Mouse (Mus musculus) adrenal gland, postnatal 4 days (tissue): ENCODE measurements around the gene Extl1. TPM values are rescaled to one million over a fixed set of nuclear protein-coding genes. Genes with fewer than 3 reads are reported as not detected.
"Not testable (repeated sequence)": the region's sequence is repeated elsewhere in the genome, so short reads cannot be mapped to it uniquely, and the experiment has no call there.

Source experiments
- DNase-seq, 2 experiments: peaks; one replicate each; pipeline ENCODE4 v3.0.0; 2021 to 2022; ENCODE audit warnings: low spot score in 2 of 2, mixed read lengths in 2 of 2
- total RNA-seq, 2 experiments: library from RNA; stranded (reverse); gene quantifications; 2 replicates each; pipeline ENCODE4 v1.2.3; 2021

Extl1 gene
- total RNA-seq, 2 experiments from 2014 or later, result 1.4 to 1.5 TPM

DNA sequence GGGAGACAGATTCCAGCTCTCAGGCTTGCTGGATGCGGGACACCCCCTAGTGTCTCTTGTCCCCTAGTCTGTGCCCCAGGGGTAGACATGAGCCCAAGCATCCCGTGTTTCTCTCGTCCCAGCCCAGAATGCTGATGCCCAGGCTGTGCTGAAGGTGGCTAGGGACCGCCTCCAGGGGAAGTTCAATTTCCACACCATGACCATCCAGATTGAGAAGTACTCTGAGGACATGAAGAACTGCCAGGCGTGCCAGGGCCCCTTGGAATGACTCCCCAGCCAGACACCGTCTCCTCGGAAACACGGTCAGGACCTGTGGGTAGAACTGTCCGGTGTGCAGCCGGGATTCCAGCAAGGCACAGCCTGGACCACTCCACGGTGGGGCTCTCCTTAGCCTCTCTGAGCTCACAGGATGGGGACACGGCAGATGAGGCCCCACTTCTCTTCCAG, 31.4 kb downstream of the Extl1 start:
- DNase-seq, result no peak

DNA sequence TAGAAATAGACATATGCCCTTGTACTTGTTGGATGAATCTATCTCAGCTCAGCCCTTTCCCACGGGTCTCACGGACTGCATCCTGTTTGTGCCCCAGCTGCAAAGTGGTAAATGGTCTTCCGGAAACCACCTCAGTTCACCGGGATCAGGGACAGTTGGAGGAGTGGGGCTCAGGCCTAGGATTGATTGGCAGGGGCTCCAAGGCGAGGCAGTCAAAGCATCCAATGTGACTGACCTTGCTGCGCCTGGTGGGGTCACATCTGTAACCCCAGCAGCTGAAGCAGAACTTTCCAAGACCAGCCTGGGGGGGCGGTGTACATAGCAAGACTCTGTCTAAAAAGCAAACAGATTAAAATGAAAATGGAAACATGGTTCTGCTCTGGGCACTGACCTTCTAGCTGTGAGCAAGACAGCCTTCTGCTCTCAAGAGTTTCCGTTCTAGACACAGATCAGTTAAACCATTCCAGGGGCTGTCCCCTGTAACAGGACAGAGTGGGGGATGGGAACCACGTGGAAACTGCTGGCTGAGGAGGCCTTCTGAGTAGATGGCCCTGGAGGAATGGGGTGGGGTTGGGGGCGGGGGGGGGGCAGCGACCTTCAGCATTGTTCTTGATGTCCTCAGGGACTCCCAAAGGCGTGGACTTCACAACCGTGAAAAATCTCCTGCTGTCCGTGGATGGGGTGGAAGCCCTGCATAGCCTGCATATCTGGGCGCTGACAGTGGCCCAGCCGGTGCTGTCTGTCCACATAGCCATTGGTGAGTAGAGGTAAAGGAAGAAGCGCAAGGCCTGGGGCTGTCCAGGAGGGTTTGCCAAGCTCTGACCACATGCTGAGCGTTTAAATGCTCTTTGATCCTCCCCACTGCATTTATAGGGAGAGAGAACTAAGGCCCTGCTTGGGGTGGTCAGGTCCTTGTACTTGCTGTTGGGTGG, 32.1 kb downstream of the Extl1 start:
- DNase-seq, result no peak

DNA sequence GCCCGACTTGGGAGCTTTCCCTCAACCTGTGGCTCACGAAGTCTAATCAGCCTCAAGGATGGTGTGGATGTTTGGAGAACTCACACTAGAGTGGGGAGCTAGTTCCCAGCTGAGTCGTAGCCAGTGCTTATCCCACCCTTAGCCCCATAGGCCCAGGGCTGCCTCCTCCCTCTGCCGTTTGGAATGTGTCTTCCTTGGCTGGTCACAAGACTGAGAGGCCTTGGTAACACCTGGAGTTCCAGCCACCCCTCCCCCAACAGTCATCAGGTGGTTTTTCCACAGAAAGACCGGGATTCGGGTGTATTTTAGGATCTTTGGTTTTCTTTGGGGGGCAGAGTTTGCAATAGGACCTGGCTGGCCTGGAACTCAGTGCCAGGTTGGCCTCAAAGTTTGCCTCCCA, 33.0 kb downstream of the Extl1 start:
- DNase-seq, result no peak

DNA sequence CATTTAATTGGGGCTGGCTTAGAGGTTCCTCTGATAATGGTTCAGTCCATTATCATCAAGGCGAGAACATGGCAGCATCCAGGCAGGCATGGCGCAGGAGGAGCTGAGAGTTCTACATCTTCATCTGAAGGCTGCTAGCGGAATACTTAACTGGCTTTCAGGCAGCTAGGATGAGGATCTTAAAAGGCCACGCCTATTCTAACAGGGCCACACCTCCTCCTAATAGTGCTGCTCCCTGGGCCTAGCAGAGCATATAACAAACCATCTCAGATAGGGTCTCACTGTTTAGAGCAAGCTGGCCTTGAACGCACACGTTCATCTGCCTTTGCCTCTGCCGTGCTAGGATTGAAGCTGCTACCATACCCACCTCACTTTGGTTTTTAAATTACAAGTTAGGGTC, 33.8 kb downstream of the Extl1 start:
- DNase-seq, result no peak

DNA sequence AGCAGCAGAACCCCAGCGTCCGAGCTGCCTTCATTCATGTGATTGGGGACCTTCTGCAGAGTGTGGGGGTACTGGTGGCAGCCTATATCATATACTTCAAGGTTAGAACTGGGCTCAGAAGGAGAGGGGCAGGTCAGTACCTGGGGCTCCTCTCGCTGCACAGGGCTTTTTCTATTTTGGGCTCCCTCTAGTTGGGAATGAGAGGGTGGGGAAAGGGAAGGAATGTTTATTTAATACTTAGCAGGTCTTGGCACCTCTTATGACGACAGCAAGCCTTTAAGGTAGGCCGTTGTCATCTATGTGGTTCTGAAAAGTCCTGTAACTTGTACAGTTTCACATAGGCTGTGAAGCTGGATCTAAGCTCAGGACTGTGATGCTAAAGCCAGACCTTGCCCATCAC, 35.1 kb downstream of the Extl1 start:
- no peak for DNase-seq

DNA sequence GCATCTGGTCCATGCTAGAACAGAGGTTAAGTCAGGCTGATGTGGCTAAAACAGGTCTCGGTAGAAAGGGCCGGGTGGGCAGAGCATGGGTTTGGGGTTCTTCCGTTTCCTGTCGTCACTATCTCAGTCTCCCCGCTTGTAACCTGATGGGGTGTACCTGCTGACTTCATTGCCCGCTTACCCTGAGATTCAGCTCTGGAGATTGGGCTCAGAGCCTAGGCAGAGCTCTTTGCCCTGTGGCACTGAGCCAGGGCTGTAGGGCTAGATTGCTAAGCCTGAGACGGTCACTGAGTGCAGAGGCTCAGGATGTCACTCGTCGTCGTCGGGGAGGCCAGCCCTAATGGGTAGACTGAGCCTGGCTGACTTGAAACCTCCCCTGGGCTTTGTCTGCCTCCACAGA, 35.6 kb downstream of the Extl1 start:
- DNase-seq, result no peak

DNA sequence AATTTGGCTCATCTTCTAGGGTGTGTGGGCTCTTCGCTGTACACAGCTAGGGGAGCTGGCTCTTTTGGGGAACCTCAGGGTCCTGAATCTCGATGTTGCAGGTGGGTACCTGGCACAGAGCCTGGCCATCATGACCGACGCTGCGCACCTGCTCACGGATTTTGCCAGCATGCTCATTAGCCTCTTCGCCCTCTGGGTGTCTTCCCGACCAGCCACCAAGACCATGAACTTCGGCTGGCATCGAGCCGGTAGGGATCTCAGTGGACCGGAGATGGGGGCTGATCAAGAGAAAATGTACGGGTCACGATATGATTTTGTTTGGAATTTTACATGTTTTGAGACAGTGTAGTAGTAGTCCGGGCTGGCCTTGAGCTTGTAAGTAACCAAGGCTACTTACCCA, 37.8 kb downstream of the Extl1 start:
- DNase-seq, result no peak

DNA sequence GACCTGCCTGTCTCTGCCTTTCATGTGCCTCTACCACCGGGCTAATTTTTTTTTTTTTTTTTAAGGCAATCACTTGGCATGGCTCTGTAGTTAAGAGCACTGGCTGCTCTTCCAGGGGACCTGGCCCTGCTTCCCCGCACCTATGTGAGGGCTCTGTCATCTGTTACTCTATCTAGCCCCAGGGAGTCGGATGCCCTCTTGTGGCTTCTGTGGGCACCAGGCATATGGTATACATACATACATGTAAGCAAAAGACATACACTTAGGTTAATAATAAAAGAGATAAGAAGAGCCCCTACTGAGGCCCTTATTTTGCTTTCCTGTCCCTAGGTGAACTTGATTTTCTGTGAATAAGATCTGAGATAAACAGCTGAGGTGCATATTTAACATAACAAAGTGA, 39.0 kb downstream of the Extl1 start:
- no peak for DNase-seq

DNA sequence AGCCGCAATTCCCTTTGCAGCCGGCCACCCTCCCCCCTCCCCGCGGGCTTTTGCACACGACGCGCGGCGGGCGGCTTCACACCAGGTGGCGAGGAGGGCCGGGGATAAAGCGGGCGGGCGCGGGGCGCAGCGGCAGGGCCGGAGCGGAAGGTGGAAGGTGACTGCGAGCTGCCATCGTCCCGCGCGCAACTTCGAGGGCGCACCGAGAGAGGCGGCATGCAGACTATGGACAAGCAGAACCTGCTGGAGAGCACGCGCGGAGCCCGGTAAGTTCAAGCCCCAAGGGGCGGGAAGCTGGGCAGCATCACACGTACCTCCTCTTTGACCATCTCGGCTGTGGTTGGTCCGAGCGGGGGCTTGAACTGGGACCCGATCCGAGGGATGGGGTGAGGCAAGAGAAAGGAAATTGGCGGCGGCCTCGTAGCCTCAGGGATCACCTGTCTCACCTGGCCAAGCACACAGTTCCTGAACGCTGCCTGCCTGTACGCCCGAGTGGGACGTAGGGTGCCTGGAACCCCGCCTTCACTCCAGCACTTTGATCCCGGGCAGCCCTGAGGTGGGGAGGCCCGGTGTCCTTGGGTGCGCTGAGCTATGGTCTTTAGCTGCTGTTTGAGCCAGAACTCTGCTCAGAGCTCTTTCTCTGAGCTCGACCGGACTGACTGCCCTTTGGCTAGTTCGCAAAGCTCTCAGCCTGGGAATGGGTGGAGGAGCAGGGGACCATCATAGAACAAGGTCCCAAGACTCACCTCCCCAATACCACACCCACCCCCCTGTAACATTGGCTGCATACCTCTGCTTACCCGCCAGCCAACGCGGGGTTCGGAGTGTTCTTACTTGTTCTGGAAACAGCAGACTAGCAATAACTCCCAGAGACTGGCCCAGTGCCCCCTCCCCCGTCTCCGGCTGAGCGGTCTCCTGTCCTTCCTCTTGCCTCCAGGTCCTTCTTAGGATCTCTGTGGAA, 40.3 kb downstream of the Extl1 start, which contains the start of gene Slc30a2:
Gene Slc30a2 (plus strand): TSS at position 111 of the 961 bp plus-strand sequence.
- DNase-seq, result no peak

DNA sequence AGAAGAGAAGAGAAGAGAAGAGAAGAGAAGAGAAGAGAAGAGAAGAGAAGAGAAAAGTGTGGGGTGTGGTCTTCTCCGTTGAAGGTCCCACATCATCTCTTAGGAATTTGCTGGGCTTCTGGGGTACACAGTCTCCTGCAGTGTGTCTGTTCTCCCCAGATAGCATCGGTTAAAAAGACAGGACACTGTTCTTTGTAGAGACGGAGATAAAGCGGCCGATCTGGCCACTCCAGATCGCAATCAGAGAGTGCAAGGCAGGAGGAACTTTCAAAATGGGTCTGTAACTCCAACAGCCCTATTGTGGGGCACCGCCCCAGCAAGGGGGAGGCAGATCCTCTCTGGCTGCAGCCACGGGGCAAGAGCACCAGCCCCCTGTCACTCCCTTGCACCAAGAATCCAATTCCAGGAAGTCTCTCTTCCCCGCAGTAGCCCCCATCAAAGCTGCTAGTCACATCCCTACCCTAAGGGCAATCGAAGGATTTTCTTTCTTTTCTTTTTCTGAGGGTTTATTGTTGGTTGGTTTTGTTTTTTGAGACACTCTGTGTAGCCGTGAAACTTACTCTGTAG, 41.4 kb downstream of the Extl1 start:
- DNase-seq, result no peak

DNA sequence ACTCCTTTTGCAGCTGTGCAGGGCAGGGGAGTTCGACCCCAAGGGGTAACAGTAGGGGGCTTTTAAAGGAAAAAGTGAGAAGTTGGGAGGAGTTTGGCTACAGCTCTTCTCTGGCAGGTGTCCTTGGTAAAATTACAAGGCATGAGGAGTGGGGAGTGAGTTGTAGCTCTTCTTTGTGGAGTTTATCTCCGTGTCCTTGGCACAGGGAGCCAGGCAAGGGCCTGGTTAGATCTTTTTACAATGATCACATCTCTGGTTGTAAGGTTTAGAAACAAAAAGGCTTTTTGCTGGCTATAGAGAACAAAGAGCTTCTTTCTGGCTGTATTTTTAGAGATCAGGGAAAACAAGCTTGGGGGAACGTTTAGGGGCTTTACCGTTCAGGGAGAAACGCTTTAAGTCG, 42.4 kb downstream of the Extl1 start:
- DNase-seq, result not testable (repeated sequence)

DNA sequence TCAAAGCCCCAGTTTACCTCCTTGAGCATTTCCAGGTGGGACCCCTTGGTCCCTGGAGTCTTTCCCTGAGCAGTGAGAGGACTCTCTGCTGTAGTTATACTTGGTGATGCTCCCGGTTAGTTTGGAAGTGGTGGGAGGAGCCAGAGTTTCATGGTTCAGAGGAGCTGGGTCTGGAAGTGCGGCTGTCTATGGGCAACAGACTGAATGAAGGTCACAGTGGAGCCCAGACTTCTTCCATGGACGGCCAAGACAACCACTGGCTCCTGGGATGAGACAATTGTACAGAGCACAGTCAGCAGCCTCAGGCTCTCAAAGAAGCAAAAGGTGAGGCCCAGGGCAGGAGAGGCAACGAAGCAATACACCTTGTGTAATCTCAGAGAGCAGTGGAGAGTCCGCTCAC, 53.4 kb downstream of the Extl1 start:
- DNase-seq, result no peak

DNA sequence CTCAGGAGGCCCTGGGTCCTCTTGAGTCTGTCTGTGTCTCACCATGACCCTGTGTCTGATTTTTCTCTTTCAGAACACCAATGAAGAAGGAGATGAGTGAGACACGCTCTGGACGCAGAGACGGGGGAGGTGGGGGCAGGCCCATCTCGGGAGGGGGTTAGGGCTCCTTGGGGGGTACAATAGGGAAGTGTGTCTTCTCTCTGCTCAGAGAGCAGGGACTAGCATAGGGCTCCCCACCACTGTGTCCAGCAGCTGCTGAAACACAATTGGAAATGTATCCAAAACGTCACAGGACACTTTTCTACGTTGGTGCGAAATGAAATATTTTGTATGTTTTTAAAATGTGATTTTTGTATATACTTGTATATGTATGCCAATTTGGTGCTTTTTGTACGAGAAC, 54.8 kb downstream of the Extl1 start:
- no peak for DNase-seq

DNA sequence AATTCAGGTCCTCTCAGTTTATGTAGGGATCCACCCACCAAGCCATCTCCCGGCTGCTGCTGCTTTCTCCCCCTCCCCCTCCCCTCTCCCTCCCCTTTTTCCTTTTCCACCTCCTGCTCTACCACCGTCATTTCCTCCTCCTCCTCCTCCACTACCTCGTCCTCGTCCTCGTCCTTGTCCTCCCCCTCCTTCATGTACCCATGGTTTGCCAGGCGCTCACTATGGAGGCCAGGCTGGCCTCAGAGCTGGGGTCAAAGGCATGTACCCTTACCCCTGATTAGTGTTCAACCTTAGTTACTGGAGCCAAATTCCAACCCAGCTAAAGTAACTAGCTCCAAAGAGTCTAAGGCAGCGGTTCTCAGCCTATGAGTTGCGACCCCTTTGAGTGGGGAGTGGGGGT, 55.5 kb downstream of the Extl1 start:
- DNase-seq, result no peak

DNA sequence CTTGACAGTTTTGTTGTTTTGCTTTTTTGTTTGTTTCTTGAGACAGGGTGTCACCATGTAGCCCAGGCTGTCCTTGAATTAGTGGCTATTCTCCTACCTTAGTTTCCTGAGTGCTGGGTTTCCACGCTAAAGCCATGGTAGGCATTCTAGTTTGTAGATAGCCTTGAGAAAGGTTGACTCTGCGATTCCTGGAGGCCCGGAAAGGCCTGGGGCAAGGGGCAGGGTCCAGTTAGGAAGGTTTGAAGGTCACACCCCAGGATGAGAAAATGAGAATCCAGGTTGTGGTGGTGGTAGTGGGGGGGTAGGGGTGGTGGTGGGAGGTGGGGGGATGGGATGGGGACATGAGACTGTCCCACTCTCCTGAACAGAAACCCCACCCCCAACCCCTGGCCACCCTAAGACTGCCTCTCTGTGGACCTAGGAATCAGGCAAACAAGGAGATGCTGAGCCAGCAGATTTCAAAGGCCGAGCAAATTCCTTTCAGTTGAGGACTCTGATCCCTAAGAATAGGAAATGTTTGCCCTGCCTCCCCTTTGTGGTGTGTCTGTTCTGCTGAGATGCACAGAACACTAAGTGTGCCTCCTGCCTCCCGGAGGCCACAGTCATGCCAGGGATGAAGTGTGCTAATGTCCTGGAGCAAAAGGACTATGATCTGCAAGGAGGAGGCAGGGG, 56.7 kb downstream of the Extl1 start:
- DNase-seq, result no peak

DNA sequence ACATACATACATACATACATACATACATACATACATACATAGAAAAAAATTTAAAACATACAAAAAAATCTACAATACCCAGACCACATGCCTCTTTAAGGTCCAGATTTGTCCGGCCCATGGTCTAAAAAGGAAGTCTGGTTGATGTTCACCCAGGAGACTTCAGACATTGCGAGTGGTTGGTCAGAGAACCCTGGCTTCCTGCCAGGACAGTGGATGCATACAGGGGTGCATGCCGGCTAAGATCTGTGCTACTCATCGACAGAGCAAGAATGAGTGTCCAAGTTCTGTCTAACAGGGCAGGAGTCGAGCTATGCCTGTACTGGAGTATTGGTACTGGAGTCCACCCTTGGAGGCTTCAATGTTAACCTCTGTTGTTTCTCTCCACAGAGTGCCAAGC, 59.0 kb downstream of the Extl1 start:
- no peak for DNase-seq

DNA sequence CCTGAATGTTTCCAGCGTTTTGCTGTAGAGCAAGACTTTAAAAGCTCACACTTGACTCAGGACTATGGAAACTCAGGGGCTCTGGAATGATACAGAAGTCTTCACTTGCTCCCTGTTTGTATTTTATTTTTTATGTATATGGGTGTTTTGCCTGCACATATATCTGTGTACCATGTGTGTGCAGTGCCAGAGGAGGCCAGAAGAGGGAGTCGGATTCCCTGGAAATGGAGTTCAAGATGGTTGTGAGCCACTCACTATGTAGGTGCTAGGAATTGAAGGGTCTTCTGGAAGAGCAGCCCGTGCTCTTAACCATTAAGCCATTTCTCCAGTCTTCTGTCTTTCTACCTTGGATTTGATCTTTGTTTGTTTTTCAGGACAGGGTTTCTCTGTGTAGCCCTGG, 62.1 kb downstream of the Extl1 start:
- DNase-seq, result no peak

DNA sequence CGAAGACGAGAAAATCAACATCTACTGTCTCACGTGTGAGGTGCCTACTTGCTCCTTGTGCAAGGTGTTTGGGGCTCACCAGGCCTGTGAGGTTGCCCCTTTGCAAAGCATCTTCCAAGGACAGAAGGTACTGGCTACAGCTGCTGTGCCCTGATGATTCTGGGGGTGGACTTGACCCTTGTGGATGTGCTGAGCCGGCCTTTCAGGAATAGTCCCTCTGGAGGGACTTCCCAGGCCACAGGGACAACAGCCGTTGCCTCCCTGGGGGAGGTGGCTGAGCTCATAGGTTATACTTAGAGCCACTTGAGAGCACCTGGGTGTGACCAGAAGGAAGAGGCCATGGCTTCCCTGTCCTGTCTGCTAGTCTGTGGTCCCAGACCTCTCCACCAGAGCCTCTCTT, 64.0 kb downstream of the Extl1 start:
- DNase-seq, result no peak

DNA sequence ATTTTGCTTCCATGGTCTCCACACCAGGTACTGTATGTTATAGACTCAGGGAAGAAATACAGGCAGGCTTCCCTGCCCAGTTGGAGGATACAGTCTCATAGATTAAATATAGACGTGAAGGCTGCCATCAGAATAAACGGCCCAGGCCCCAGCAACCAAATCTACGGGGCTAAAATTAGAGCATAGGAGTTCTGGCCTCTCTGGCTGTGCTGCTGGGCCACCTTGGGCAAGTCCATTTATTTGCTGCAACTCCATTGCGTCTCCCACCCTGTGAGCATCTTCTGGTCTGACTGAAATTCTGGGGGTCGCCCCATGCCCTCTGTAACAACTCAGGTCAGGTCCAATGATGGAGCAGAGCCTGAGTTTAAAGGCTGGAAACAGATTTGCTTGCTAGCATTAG, 64.6 kb downstream of the Extl1 start:
- DNase-seq, result no peak

DNA sequence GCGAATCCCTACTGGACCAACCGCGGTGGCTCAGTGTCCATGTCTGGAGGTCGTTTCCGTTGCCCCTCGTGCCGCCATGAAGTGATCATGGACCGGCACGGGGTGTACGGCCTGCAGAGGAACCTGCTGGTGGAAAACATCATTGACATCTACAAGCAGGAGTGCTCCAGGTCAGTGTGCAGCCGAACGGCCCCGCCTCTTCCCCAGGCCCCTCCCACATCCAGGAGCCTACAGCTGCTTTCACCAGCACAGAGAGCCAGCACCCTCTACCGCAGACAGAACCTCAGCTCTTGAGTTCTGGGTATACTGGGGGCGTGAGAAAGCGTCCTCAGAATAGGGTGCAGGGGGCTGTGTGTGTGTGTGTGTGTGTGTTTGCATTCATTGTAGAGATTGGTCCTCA, 67.3 kb downstream of the Extl1 start:
- DNase-seq, result no peak

DNA sequence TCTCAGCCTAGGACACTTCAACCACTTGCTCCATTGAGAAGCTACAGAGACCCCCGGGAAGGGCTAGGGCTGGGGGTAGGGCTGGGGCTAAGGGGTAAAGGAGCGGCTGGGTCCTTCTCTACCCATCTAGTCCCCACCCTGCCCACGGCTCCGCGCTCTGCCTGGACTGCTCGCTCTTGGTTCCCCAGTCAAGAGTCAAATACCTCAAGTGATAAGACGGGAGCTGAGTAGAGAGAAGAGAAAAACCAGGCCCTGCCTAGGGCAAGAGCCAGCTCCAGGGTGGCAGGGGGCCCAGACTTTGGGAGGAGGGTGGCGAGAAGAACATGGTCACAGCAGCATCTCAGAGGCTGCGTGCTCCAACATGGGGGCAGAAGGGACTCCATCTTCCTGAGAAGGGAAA, 68.2 kb downstream of the Extl1 start:
- no peak for DNase-seq
